Mouse (Mus musculus): ENCODE measurements at regions not wholly inside any gene's neighbourhood (a gene's known extent, or its start where the extent isn't known, plus 50 kb on each side); places are given as distances from the start of the nearest gene placed in this dataset.

- DNase-seq, result peak; percentile 5
Observed at GRCm38 (mm10) chr19:49019426-49019825, 813.6 kb downstream of the Sorcs3 start.

All from right cerebral cortex, postnatal 14 days (tissue).